Mouse (Mus musculus) kidney, adult 2 months (tissue): ENCODE data around the gene Pgls.

ENCODE experiments used
- CTCF ChIP-seq: fragments of 200-500 bp; conservative IDR thresholded peaks from 2 replicates; pipeline ENCODE4 v1.5.1; 2011; ENCODE audit warnings: low read depth, mild to moderate bottlenecking, control low read depth, low read length, moderate library complexity, mixed read lengths; ENCODE audit not compliant: insufficient read depth, insufficient read length
- POLR2A ChIP-seq: fragments of 200-500 bp; IDR thresholded peaks from one replicate; pipeline ENCODE4 v1.6.1; 2011; ENCODE audit warnings: low read depth, low read length, control low read depth

DNA sequence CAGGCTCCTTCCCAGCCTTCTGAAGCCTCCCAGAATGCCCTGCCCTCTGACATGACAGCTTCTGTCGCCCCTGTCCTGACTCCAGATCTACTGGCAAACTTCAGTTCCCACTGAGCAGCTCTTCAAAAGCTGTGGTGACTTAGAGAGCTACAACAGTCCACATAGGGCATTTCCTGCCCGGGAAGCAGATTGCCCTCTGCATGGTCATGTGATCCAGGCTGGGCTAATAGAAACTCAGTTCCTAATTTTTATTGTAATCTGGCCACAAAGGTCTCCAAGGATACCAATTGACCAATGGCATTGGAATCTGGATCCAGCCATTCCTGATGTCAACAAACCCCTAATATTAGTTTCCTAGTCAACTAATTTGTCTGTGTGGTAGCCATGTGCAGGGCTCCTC is 39.9 kb downstream of the Pgls start:
- no peak for TF ChIP-seq POLR2A
- no peak for TF ChIP-seq CTCF
